Comparison of ENCODE assay signal across 32 mouse cellular contexts in the genomic region with DNA sequence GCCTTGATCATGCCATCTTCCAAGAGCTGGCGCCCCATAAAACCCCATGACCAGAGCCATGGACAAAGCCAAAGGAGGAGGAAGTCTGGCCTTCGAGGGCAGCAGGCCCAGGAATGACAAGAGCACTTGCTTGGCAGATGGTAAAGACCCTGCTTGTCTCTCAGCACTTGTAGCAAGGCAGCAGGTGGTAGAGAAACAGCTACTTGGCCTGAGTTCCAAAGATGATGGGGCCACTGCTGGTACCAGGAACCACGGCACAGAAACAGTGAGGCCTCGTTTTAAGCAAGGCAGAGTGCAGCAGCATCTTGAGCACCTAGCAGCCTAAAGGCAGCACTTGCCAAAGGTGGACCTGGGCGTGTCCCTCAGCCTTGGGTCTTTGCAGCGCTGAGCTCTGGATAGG. TPM values are rescaled to one million over a fixed set of nuclear protein-coding genes. Genes with fewer than 3 reads are reported as not detected.
DNase-seq lines count a peak whose midpoint lies in the region; ATAC-seq and TF ChIP-seq lines count a peak whose summit lies in the region.
"Had no signal": no experiment of that assay in that cellular context is flagged by ENCODE, and none has a peak within 500 bp of the region (broad histone marks: within the 10 kb centered on the region; RNA-seq: fewer than 3 reads in every experiment).

No protein-coding gene starts in this region.

- DNase-seq in forebrain, postnatal 0 days = peak; percentile 33
- DNase-seq in testis, postnatal 10 days (ENCODE audit: low spot score) = no peak
- DNase-seq in cerebellum, adult 9-11 months = peak; percentile 88
- DNase-seq in kidney, postnatal 25 days = no peak
- DNase-seq: adrenal gland, postnatal 36 days; gastrocnemius, postnatal 10 days; heart, adult 11 months; heart, postnatal 10 days; kidney, postnatal 4 days; liver, postnatal 0 days; thymus, adult 2 months; thymus, postnatal 4 days had no signal

- ATAC-seq in forebrain, postnatal 0 days = peak; percentile 70
- ATAC-seq in forebrain, embryonic 13.5 days = no peak
- ATAC-seq in megakaryocyte progenitor cell, adult 5-6 weeks (replicated peaks; ENCODE audit: poor library complexity) = no peak
- ATAC-seq: intestine, postnatal 0 days; liver, postnatal 0 days; lung, postnatal 0 days had no signal

- no peak overlapping the region for H3K4me2 ChIP-seq in forebrain, postnatal 0 days (ENCODE audit: low read depth)
- no peak overlapping the region for H3K4me2 ChIP-seq in forebrain, embryonic 13.5 days
- H3K4me2 ChIP-seq: heart, embryonic 12.5 days; kidney, embryonic 15.5 days; liver, embryonic 11.5 days; midbrain, embryonic 11.5 days; neural tube, embryonic 15.5 days had no signal

- peaks cover 74% of the 10 kb centered on the region for H3K36me3 ChIP-seq in forebrain, postnatal 0 days (ENCODE audit: insufficient read depth)
- peaks cover 81% of the 10 kb centered on the region for H3K36me3 ChIP-seq in forebrain, embryonic 13.5 days (ENCODE audit: poor library complexity, severe bottlenecking)
- no peaks in the 10 kb centered on the region for H3K36me3 ChIP-seq in testis, adult 2 months (ENCODE audit: control insufficient read depth, insufficient read depth, low read length)

- no peak for TF ChIP-seq POLR2A in testis, adult 2 months (IDR thresholded peaks at IDR 0.05; ENCODE audit: control insufficient read depth, low read depth, low read length)
- no peak for TF ChIP-seq POLR2A in olfactory bulb, adult 2 months (IDR thresholded peaks at IDR 0.05; ENCODE audit: insufficient read depth, low read depth, low read length)

- H3K4me1 ChIP-seq in forebrain, postnatal 0 days (ENCODE audit: insufficient read depth) = no peaks in the 10 kb centered on the region
- no peaks in the 10 kb centered on the region for H3K4me1 ChIP-seq in forebrain, embryonic 13.5 days
- peaks cover 15% of the 10 kb centered on the region for H3K4me1 ChIP-seq in testis, adult 2 months (ENCODE audit: control insufficient read depth, insufficient read depth, low read length)
- peaks cover 55% of the 10 kb centered on the region for H3K4me1 ChIP-seq in olfactory bulb, adult 2 months (ENCODE audit: control insufficient read depth, insufficient read depth, low read length)
- H3K4me1 ChIP-seq: hindbrain, embryonic 10.5 days had no signal

- no peaks in the 10 kb centered on the region for H3K9me3 ChIP-seq in forebrain, postnatal 0 days (ENCODE audit: low read length)
- no peaks in the 10 kb centered on the region for H3K9me3 ChIP-seq in forebrain, embryonic 13.5 days (replicated peaks)
- H3K9me3 ChIP-seq: heart, embryonic 12.5 days; hindbrain, embryonic 10.5 days; kidney, embryonic 15.5 days; neural tube, embryonic 15.5 days had no signal

- H3K27me3 ChIP-seq in forebrain, postnatal 0 days (ENCODE audit: insufficient read depth, low read length) = no peaks in the 10 kb centered on the region
- no peaks in the 10 kb centered on the region for H3K27me3 ChIP-seq in forebrain, embryonic 13.5 days
- H3K27me3 ChIP-seq in testis, adult 2 months (ENCODE audit: control insufficient read depth, insufficient read depth, low read length) = no peaks in the 10 kb centered on the region
- H3K27me3 ChIP-seq: heart, embryonic 12.5 days; kidney, embryonic 15.5 days; neural tube, embryonic 15.5 days had no signal

- no peak overlapping the region for H3K27ac ChIP-seq in forebrain, postnatal 0 days (ENCODE audit: low read depth, low read length)
- no peak overlapping the region for H3K27ac ChIP-seq in forebrain, embryonic 13.5 days
- H3K27ac ChIP-seq in testis, adult 2 months (ENCODE audit: control insufficient read depth, insufficient read depth, low read depth, low read length) = no peak overlapping the region
- 0 out of 2 replicates have a peak overlapping the region, but pooled peaks have one; percentile 10 for H3K27ac ChIP-seq in olfactory bulb, adult 2 months (ENCODE audit: insufficient read depth, low read depth, low read length)
- H3K27ac ChIP-seq: hindbrain, embryonic 10.5 days; kidney, embryonic 15.5 days; left cerebral cortex, adult 2 months; neural tube, embryonic 15.5 days had no signal

- H3K4me3 ChIP-seq in forebrain, postnatal 0 days (ENCODE audit: low read depth, low read length) = no peak overlapping the region
- H3K4me3 ChIP-seq in forebrain, embryonic 13.5 days = no peak overlapping the region
- H3K4me3 ChIP-seq in testis, adult 2 months (ENCODE audit: control insufficient read depth, low read depth, low read length) = peak overlapping the region; percentile 46
- H3K4me3 ChIP-seq in olfactory bulb, adult 2 months (ENCODE audit: insufficient read depth, low read depth, low read length) = no peak overlapping the region
- H3K4me3 ChIP-seq: heart, embryonic 12.5 days; hindbrain, embryonic 10.5 days; kidney, embryonic 15.5 days; left cerebral cortex, adult 2 months; neural tube, embryonic 15.5 days had no signal

- no peak overlapping the region for H3K9ac ChIP-seq in forebrain, postnatal 0 days
- no peak overlapping the region for H3K9ac ChIP-seq in forebrain, embryonic 13.5 days
- H3K9ac ChIP-seq: heart, embryonic 12.5 days; kidney, embryonic 15.5 days; liver, postnatal 0 days; neural tube, embryonic 15.5 days had no signal

- WGBS in forebrain, postnatal 0 days = 66% methylated on average over 6 of the region's 6 CpGs
- WGBS in forebrain, embryonic 13.5 days = 83% methylated on average over 6 of the region's 6 CpGs
- WGBS in olfactory bulb, adult 2 months = 59% methylated on average over 6 of the region's 6 CpGs

- no peak for TF ChIP-seq CTCF in forebrain, postnatal 0 days (IDR thresholded peaks at IDR 0.05; ENCODE audit: low read depth)
- TF ChIP-seq CTCF in testis, adult 2 months (IDR thresholded peaks at IDR 0.05; ENCODE audit: control insufficient read depth, insufficient read depth, insufficient replicate concordance, low read depth, low read length) = no peak
- TF ChIP-seq CTCF in olfactory bulb, adult 2 months (IDR thresholded peaks at IDR 0.05; ENCODE audit: insufficient read depth, low read depth, low read length) = no peak

RNA-seq across cellular contexts. Expression of a gene that starts 31.6 kb away (rescaled TPM):
- total RNA-seq in forebrain, postnatal 0 days (2014; rRNA removed) = 0.08 and 2.0 TPM in 2 replicates
- polyA plus RNA-seq in forebrain, postnatal 0 days (2015; fragmentation: Nextera tagmentation; extraction: Ambion mirVana) = 0.36 and 0.44 TPM in 2 replicates
- 0.08 TPM in 1 of 2 replicates, not detected in the other for polyA plus RNA-seq in forebrain, embryonic 13.5 days (2015; fragmentation: Nextera tagmentation; extraction: Ambion mirVana)
- polyA plus RNA-seq in testis, adult 2 months (2012; rRNA removed) = 0.17 TPM in 2 replicates
- polyA plus RNA-seq in olfactory bulb, adult 2 months (2012; ENCODE audit: insufficient read depth, insufficient read length, low replicate concordance, missing spikeins) = not detected in 2 replicates
- total RNA-seq in megakaryocyte progenitor cell, adult 5-6 weeks (2015) = 0.05 and 1.8 TPM in 2 replicates
- total RNA-seq in megakaryocyte progenitor cell, adult 5-6 weeks (2017) = 0.14 and 0.50 TPM in 2 replicates
- total RNA-seq: adrenal gland, postnatal 36 days; heart, postnatal 10 days; midbrain, postnatal 0 days had no signal
- polyA plus RNA-seq: CD4-positive, CD25-positive, alpha-beta regulatory T cell, adult 4 months; intestine, postnatal 0 days; limb, embryonic 11.5 days had no signal

RNA-seq across cellular contexts. Expression of a gene that starts 53.6 kb away (rescaled TPM):
- total RNA-seq in forebrain, postnatal 0 days (2014; rRNA removed) = 26.4 and 35.2 TPM in 2 replicates
- 5.8 and 7.2 TPM in 2 replicates for polyA plus RNA-seq in forebrain, postnatal 0 days (2015; fragmentation: Nextera tagmentation; extraction: Ambion mirVana)
- polyA plus RNA-seq in forebrain, embryonic 13.5 days (2015; fragmentation: Nextera tagmentation; extraction: Ambion mirVana) = 13.4 and 14.4 TPM in 2 replicates
- 4.5 and 4.6 TPM in 2 replicates for polyA plus RNA-seq in testis, adult 2 months (2012; rRNA removed)
- polyA plus RNA-seq in olfactory bulb, adult 2 months (2012; ENCODE audit: insufficient read depth, insufficient read length, low replicate concordance, missing spikeins) = 307 and 350 TPM in 2 replicates
- total RNA-seq in megakaryocyte progenitor cell, adult 5-6 weeks (2015) = 167 and 191 TPM in 2 replicates
- 238 and 338 TPM in 2 replicates for total RNA-seq in megakaryocyte progenitor cell, adult 5-6 weeks (2017)

RNA-seq across cellular contexts. Expression of a gene that starts 59.5 kb away (rescaled TPM):
- total RNA-seq in forebrain, postnatal 0 days (2014; rRNA removed) = not detected in 2 replicates
- 0.16 TPM in 1 of 2 replicates, not detected in the other for polyA plus RNA-seq in forebrain, postnatal 0 days (2015; fragmentation: Nextera tagmentation; extraction: Ambion mirVana)
- not detected in 2 replicates for polyA plus RNA-seq in forebrain, embryonic 13.5 days (2015; fragmentation: Nextera tagmentation; extraction: Ambion mirVana)
- not detected in 2 replicates for polyA plus RNA-seq in testis, adult 2 months (2012; rRNA removed)
- polyA plus RNA-seq in olfactory bulb, adult 2 months (2012; ENCODE audit: insufficient read depth, insufficient read length, low replicate concordance, missing spikeins) = not detected in 2 replicates
- total RNA-seq in megakaryocyte progenitor cell, adult 5-6 weeks (2015) = not detected in 2 replicates
- total RNA-seq in megakaryocyte progenitor cell, adult 5-6 weeks (2017) = not detected in 2 replicates
- total RNA-seq: gastrocnemius, postnatal 10 days; heart, postnatal 10 days; layer of hippocampus, postnatal 10 days; left cerebral cortex, adult 2 months had no signal
- polyA plus RNA-seq: embryonic facial prominence, embryonic 11.5 days; forebrain, embryonic 11.5 days; hindbrain, embryonic 10.5 days; kidney, embryonic 15.5 days; limb, embryonic 11.5 days; liver, embryonic 11.5 days; midbrain, embryonic 11.5 days; midbrain, postnatal 0 days; stomach, embryonic 14.5 days had no signal

Comparison
In these comparisons a context has a peak if more than half of its experiments do, and no peak if none do; other contexts are left out.
1. DNase-seq: peak in forebrain, postnatal 0 days (single experiment) and cerebellum, adult 9-11 months (single experiment); none in testis, postnatal 10 days (single experiment) and kidney, postnatal 25 days (0 of 2).
2. RNA of a gene that starts 53.6 kb away (polyA plus RNA-seq): 307 to 350 TPM in olfactory bulb, adult 2 months; 13.4 to 14.4 TPM in forebrain, embryonic 13.5 days, 5.8 to 7.2 TPM in forebrain, postnatal 0 days and 4.5 to 4.6 TPM in testis, adult 2 months; every median in the first group is over 10 times any median in the second.